Mouse (Mus musculus) spleen, embryonic (tissue): ENCODE results near the gene Mgea5.

Experiments used
- CTCF ChIA-PET: fragments of 350-600 bp; sonication (Branson Sonifier 250); formaldehyde crosslinking; loops from one replicate; lab custom pipeline; 2022; lab: Charles Lee

Gene Mgea5

GRCm38 (mm10) chr19:45734762-45735161, 48.9 kb downstream of the Mgea5 start:
- CTCF ChIA-PET: no interaction called here

- CTCF ChIA-PET: no interaction called here
Observed at GRCm38 (mm10) chr19:45734191-45734590, 49.4 kb downstream of the Mgea5 start.

- CTCF ChIA-PET: no interaction called here
Observed at GRCm38 (mm10) chr19:45733564-45733963, 50.1 kb downstream of the Mgea5 start.

GRCm38 (mm10) chr19:45731658-45732057, 52.0 kb downstream of the Mgea5 start:
- CTCF ChIA-PET: no interaction called here

GRCm38 (mm10) chr19:45730042-45730441, 53.6 kb downstream of the Mgea5 start:
- CTCF ChIA-PET: no interaction called here

GRCm38 (mm10) chr19:45727231-45727630, 56.4 kb downstream of the Mgea5 start:
- CTCF ChIA-PET: no interaction called here

- CTCF ChIA-PET: interaction anchor here (0.5 to 0.6 kb wide), 2 partner anchors 49 to 1091 kb away, joined by 4 to 5 read pairs; no protein-coding TSS in a partner anchor
Observed at GRCm38 (mm10) chr19:45725677-45726277, 57.9 kb downstream of the Mgea5 start.

GRCm38 (mm10) chr19:45722188-45722587, 61.4 kb downstream of the Mgea5 start:
- CTCF ChIA-PET: no interaction called here

GRCm38 (mm10) chr19:45718286-45718685, 65.4 kb downstream of the Mgea5 start:
- CTCF ChIA-PET: no interaction called here

- CTCF ChIA-PET: no interaction called here
Observed at GRCm38 (mm10) chr19:45717493-45718220, 66.0 kb downstream of the Mgea5 start.

GRCm38 (mm10) chr19:45708704-45709103, 74.9 kb downstream of the Mgea5 start:
- CTCF ChIA-PET: no interaction called here
